Mouse (Mus musculus) heart, embryonic 11.5 days (tissue): ENCODE results near the gene Pigm. TPM values are rescaled to one million over a fixed set of nuclear protein-coding genes. Genes with fewer than 3 reads are reported as not detected.

Experiments used
- ATAC-seq: fragments of 200-750 bp; cut with Nextera tagmentation; replicated peaks from 2 replicates; pipeline ENCODE4 v1.8.0; 2017; ENCODE audit warnings: moderate library complexity; ENCODE audit not compliant: insufficient number of reproducible peaks, low FRiP score, low TSS enrichment
- H3K27ac ChIP-seq: fragments of 300-500 bp; sonication (generic); 2 replicates; pipeline ENCODE4 v1.5.1; 2014; ENCODE audit warnings: mild to moderate bottlenecking, low read depth, low read length
- H3K27me3 ChIP-seq: fragments of 300-500 bp; sonication (generic); 2 replicates; pipeline ENCODE4 v1.6.1; 2014; ENCODE audit warnings: mild to moderate bottlenecking, low read length, mixed read lengths; ENCODE audit not compliant: control insufficient read depth, insufficient read depth
- H3K36me3 ChIP-seq: fragments of 300-500 bp; sonication (generic); 2 replicates; pipeline ENCODE4 v1.6.1; 2014; ENCODE audit warnings: mild to moderate bottlenecking, low read length, moderate library complexity, mixed read lengths; ENCODE audit not compliant: control insufficient read depth, insufficient read depth
- H3K4me1 ChIP-seq: fragments of 300-500 bp; sonication (generic); 2 replicates; pipeline ENCODE4 v1.6.1; 2014; ENCODE audit warnings: low read length; ENCODE audit not compliant: control insufficient read depth, insufficient read depth
- H3K4me2 ChIP-seq: fragments of 300-500 bp; sonication (generic); 2 replicates; pipeline ENCODE4 v1.6.1; 2014; ENCODE audit warnings: mild to moderate bottlenecking, moderate library complexity
- H3K4me3 ChIP-seq: fragments of 300-500 bp; sonication (generic); 2 replicates; pipeline ENCODE4 v1.5.1; 2014; ENCODE audit warnings: low read depth, low read length
- H3K9ac ChIP-seq: fragments of 300-500 bp; sonication (generic); 2 replicates; pipeline ENCODE4 v1.6.1; 2014; ENCODE audit warnings: mild to moderate bottlenecking, low read depth, low read length, moderate library complexity
- H3K9me3 ChIP-seq: fragments of 300-500 bp; sonication (generic); replicated peaks from 2 replicates; pipeline ENCODE4 v1.6.1; 2016; ENCODE audit warnings: low read length; ENCODE audit not compliant: control insufficient read depth
- WGBS: fragments of 180-500 bp; shearing (Covaris S2); extraction: QIAGEN DNeasy Blood & Tissue Kit; methylation state at CpG from one replicate; pipeline ENCODE4 v1.1.7; 2014; ENCODE audit not compliant: insufficient replicate concordance; 5-methylcytosine and 5-hydroxymethylcytosine counted together
- polyA plus RNA-seq: library from polyadenylated mRNA; unstranded; fragments of >200 nt; fragmentation: Nextera tagmentation; extraction: Ambion mirVana; gene quantifications from 2 replicates; pipeline ENCODE4 v1.2.1, GENCODE M21; 2014

Gene Pigm
- 8.8 and 9.8 TPM in 2 replicates for polyA plus RNA-seq

DNA sequence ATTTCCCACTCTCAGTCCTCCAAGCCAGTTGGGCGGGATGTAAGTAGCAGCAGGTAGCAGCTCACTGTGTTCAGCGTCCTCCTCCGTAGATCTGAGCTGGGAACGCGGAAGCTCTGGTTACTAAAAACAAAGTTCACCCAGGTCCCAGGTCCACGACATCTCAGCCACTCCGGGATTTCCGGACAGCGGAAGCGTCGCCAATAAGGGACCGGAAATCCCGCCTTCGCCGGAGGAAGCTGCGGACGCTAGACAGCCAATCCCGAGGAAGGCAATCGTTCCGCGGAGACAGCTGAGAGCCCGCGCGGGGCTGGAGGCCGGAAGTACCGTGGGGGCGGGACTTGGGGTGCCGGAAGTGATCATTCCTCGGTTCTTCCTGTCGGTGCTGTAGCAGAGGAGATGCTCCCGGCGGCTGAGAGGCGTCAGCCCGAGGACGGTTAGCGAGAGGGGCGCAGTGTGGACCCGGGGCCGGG, at the start of gene Pigm:
Gene Pigm, plus strand, starts transcription at position 349 of the 470 bp plus-strand sequence.
- Histone ChIP-seq H3K9ac (peak within 1 kb of the TSS; percentile 79), H3K4me3 (peak within 1 kb of the TSS; percentile 77), H3K9me3 (no peaks in the 10 kb centered on the region), H3K4me1 (peaks cover 13% of the 10 kb centered on the region), H3K27ac (peak within 1 kb of the TSS; percentile 70), H3K36me3 (peaks cover 5% of the 10 kb centered on the region), H3K27me3 (peaks cover 3% of the 10 kb centered on the region; the same call in 1 of the 2 replicates), H3K4me2 (peak within 1 kb of the TSS; percentile 92)
- peak; percentile 95 for ATAC-seq
- under 1% methylated on average over 39 of the region's 39 CpGs for WGBS

DNA sequence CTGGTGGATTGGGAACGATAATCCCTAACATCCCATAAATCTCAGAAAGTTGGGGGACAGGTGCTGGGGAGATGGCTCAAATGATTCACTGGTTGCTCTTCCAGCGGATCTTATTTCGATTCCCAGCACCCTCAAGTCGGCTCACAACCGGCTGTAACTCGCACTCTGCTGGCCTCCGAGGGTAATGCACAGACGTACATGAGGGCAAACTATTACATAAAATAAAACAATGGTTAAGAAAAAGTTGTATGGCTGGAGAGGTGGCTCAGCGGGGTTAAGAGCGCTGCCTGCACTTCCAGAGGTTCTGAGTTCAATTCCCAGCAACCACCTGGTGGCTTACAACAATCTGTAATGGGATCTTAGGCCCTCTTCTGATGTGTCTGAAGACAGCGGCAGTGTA, 49.7 kb upstream of the Pigm start:
- Histone ChIP-seq H3K4me1 (peaks cover 4% of the 10 kb centered on the region; the same call in 1 of the 2 replicates), H3K9me3 (0 out of 2 replicates have a peak, but pooled peaks cover 2% of the 10 kb centered on the region), H3K9ac (no peak overlapping the region), H3K27ac (no peak overlapping the region), H3K4me3 (peak overlapping the region; percentile 38), H3K36me3 (no peaks in the 10 kb centered on the region), H3K27me3 (peaks cover 75% of the 10 kb centered on the region), H3K4me2 (peak overlapping the region; percentile 78)
- ATAC-seq: no peak
- 39% methylated on average over 11 of the region's 11 CpGs for WGBS

DNA sequence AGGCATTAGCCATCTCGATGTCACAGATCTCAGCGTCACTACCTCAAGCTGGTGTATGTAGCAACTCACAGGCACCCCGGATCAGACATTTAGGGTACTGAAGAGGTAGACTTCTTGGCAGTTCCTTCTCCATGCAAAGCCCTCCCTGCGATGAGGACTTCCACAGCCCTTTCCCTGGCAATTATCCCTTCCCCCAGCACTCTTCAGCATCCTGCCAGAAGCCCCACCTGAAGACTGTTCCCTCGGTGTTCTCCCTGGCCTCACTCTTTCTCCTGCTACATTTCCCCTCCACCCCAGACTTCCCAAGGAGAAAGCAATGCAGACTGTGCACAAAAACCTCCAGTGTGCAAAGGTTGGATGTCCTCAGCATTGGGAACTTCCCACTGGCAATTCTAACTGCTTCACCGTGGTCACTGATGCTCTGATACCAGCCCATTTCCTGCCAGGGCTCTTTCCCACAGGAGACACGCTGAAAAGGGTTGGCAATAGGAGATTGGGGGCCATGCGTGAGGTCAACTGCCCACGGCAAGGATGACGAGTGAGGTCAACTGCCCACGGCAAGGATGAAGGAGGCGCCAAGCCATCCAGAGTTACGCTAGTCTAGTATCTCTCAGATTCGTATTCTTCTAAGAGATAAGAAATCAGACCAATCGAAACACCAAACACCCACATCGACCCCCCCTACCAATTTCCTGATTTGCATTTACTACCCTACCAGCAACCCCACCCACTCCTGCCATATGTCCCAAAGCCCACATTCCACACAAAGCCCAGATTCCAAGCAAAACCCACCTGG, 48.9 kb upstream of the Pigm start:
- H3K9ac ChIP-seq: no peak overlapping the region
- ATAC-seq: no peak
- H3K27ac ChIP-seq: no peak overlapping the region
- WGBS: 74% methylated on average over 16 of the region's 16 CpGs
- peaks cover 4% of the 10 kb centered on the region; the same call in 1 of the 2 replicates for H3K4me1 ChIP-seq
- no peak overlapping the region for H3K4me3 ChIP-seq
- H3K36me3 ChIP-seq: no peaks in the 10 kb centered on the region
- H3K27me3 ChIP-seq: peaks cover 69% of the 10 kb centered on the region
- no peak overlapping the region for H3K4me2 ChIP-seq
- H3K9me3 ChIP-seq: 0 out of 2 replicates have a peak, but pooled peaks cover 2% of the 10 kb centered on the region

DNA sequence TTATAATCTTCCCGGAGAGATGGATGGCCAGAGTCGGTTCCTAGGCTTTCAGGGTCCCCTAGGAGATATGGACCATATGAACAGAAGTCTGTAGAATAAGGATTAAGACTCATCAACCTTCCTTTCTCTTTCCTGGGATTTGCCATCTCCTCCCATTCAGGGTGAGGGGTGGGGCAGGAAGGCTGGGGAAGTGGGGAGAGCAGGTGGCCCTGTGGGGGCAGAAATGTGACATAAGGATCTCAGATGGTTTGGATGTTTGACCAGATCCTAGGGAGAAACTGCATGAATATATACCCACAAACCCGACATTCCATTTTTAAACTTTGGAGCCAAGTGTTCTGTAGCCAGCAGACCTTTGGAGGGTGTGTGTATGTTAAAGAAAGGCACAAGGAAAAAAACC, 48.3 kb upstream of the Pigm start:
- Histone ChIP-seq H3K36me3 (no peaks in the 10 kb centered on the region), H3K27me3 (peaks cover 65% of the 10 kb centered on the region), H3K9me3 (0 out of 2 replicates have a peak, but pooled peaks cover 2% of the 10 kb centered on the region), H3K9ac (no peak overlapping the region), H3K4me2 (no peak overlapping the region), H3K4me1 (peaks cover 4% of the 10 kb centered on the region; the same call in 1 of the 2 replicates), H3K4me3 (no peak overlapping the region), H3K27ac (no peak overlapping the region)
- 80% methylated on average over 3 of the region's 3 CpGs for WGBS
- no peak for ATAC-seq

DNA sequence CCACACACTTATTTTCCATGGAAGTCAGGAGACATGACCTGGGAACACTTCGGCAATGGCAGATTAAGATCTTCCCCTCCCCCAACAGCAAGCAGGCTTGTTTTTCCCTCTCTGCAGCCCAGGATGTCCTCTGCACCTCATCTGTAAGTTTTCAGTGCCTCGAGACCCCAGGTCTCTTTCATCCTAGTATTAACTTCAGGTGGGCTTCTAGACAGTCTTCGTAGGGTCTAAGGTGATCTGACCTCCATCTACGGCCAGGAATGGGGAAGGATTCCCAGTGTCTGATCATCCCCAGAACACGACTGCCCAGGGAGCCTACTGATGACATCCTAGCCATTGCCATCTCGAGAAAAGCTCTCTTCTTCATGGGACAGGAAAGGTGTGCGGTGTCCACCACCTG, 47.9 kb upstream of the Pigm start:
- Histone ChIP-seq H3K27ac (no peak overlapping the region), H3K4me2 (no peak overlapping the region), H3K4me1 (peaks cover 4% of the 10 kb centered on the region; the same call in 1 of the 2 replicates), H3K36me3 (no peaks in the 10 kb centered on the region), H3K4me3 (no peak overlapping the region), H3K9me3 (0 out of 2 replicates have a peak, but pooled peaks cover 2% of the 10 kb centered on the region), H3K9ac (no peak overlapping the region), H3K27me3 (peaks cover 68% of the 10 kb centered on the region)
- 67% methylated on average over 7 of the region's 7 CpGs for WGBS
- ATAC-seq: no peak

DNA sequence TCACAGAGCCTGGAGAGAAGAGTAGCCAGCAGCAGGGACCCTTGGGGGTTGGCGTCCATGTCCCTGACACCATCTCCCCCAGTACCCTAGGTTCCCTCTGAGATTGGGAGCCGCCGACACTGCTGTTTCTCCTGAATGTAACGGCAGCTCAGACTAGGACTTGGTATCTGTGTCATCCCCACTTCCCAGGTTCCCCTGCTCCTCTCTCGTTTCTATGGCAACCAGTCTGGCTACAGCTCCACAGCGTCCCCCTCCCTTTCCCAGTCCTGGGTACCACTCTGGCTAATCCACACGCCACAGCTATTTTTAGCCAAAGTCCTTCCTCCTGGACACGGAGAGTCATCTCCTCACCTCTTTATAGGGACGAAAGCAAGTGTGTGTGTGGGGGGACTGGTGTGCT, 47.2 kb upstream of the Pigm start, which contains the start of gene Kcnj9:
Gene Kcnj9, minus strand, starts transcription at position 188 of the 400 bp plus-strand sequence.
- no peak within 1 kb of the TSS for H3K4me3 ChIP-seq
- WGBS: 25% methylated on average over 9 of the region's 9 CpGs
- H3K36me3 ChIP-seq: no peaks in the 10 kb centered on the region
- 0 out of 2 replicates have a peak, but pooled peaks cover 2% of the 10 kb centered on the region for H3K9me3 ChIP-seq
- peaks cover 4% of the 10 kb centered on the region; the same call in 1 of the 2 replicates for H3K4me1 ChIP-seq
- no peak within 1 kb of the TSS for H3K9ac ChIP-seq
- ATAC-seq: no peak
- H3K27me3 ChIP-seq: peaks cover 74% of the 10 kb centered on the region
- no peak within 1 kb of the TSS; the same call in 1 of the 2 replicates for H3K27ac ChIP-seq
- no peak within 1 kb of the TSS for H3K4me2 ChIP-seq

DNA sequence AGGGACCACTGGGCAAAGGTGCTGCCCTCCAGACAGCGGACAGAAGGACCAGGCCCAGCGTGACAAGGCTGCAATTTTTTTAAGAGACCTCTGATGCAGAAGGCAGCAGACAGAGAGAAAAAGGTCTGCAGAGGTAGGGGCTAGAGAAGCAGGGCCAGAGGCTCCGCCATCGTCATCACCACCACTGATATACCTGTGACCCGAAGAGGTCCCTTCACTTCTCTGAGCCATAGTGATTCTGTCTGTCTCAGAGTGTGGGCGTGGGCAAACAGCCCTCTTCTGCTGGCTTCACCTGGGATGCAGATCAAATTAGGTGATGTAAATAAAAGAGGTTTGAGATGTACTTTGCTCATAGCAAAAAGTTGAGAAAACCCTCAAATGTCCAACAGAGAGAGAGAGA, 46.7 kb upstream of the Pigm start:
- H3K9me3 ChIP-seq: 0 out of 2 replicates have a peak, but pooled peaks cover 2% of the 10 kb centered on the region
- no peaks in the 10 kb centered on the region for H3K36me3 ChIP-seq
- no peak overlapping the region for H3K4me2 ChIP-seq
- ATAC-seq: no peak
- H3K27me3 ChIP-seq: peaks cover 75% of the 10 kb centered on the region
- no peak overlapping the region for H3K4me3 ChIP-seq
- no peak overlapping the region for H3K9ac ChIP-seq
- H3K4me1 ChIP-seq: peaks cover 4% of the 10 kb centered on the region; the same call in 1 of the 2 replicates
- WGBS: 59% methylated on average over 6 of the region's 6 CpGs
- no peak overlapping the region; the same call in 1 of the 2 replicates for H3K27ac ChIP-seq

DNA sequence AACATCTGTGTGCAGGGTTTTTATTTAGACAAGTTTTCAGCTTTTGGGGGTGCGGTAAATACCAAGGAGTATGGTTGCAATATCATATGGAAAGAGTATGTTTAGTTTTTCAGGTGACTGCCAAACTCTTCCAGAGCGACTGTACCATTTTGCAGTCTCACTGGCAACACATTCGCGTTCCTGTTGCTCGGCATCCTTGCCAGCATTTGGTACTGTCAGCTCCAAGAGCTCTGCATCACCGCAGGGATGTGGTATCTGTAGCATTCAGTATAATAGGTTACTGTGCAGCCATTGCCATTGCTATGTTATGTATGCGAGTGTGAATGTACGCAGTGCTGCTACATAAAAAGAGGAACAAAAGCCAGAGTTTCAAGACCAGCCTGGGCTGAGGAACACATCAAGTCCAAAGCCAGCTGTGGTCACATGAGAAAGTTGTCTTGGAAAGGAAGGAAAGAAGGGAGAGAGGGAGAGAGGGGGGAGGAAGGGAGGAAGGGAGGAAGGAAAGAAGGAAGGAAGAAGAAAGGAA, 44.9 kb upstream of the Pigm start:
- Histone ChIP-seq H3K27me3 (peaks cover 71% of the 10 kb centered on the region), H3K27ac (no peak overlapping the region), H3K36me3 (no peaks in the 10 kb centered on the region), H3K4me2 (no peak overlapping the region), H3K4me1 (no peaks in the 10 kb centered on the region), H3K4me3 (no peak overlapping the region), H3K9me3 (0 out of 2 replicates have a peak, but pooled peaks cover 2% of the 10 kb centered on the region), H3K9ac (no peak overlapping the region)
- 72% methylated on average over 8 of the region's 8 CpGs for WGBS
- ATAC-seq: no peak
